Mouse (Mus musculus): ENCODE data around the gene Nudcd3.

DNA sequence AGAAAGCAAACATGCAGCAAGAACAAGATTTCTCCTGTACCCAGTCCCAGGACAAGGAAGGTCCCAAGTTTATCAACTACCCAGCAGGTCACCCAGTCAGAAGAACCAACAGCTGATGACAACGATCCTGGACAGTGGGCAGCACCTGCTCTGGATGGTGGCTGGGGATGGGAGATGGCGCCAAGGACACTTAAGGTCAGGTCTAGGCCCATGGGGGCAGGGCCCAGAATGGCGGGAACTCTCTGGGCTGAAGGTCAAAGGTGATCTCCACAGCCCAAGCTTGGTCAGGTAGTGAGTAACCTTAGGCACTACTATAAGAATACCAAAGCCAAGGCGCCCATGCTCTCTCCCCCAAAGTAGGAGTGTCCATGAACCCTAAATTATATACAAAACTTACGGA lies 138.3 kb downstream of the Nudcd3 start:
- TF ChIP-seq CHD2 (IDR thresholded peaks at IDR 0.05; ENCODE audit: low read depth, low read length) (no peak), ZC3H11A (IDR thresholded peaks at IDR 0.05; ENCODE audit: borderline replicate concordance, low read depth, low read length) (no peak), ZNF384 (IDR thresholded peaks at IDR 0.05; ENCODE audit: low read depth, low read length) (no peak), HCFC1 (IDR thresholded peaks at IDR 0.05; ENCODE audit: borderline replicate concordance, insufficient read depth, low read length) (no peak), MAFK (IDR thresholded peaks at IDR 0.05; ENCODE audit: insufficient read depth, low read depth, low read length) (no peak)
